Mouse (Mus musculus): ENCODE results near the gene Hpca. TPM values are rescaled to one million over a fixed set of nuclear protein-coding genes. Genes with fewer than 3 reads are reported as not detected.
A peak's percentile ranks its signal among the peaks of the same experiment; 100 is the strongest.

Gene Hpca
- polyA plus RNA-seq, 1 experiment from 2014 or later, result 0.47 TPM

- Histone ChIP-seq H3K36me3 (ENCODE audit: control insufficient read depth, insufficient read depth, low read length) (0 out of 2 replicates have a peak, but pooled peaks cover 11% of the 10 kb centered on the region), H3K4me3 (ENCODE audit: control insufficient read depth in 1 of 2, insufficient read depth in 1 of 2, low read depth in 1 of 2, low read length in 2 of 2) (no peak overlapping the region), H3K4me2 (ENCODE audit: low read length) (peak overlapping the region; percentile 26), H3K9ac (ENCODE audit: low read length) (0 out of 2 replicates have a peak overlapping the region, but pooled peaks have one; percentile 42), H3K27ac (replicated peaks in 1 of 2; ENCODE audit: control insufficient read depth in 1 of 2, insufficient read depth in 1 of 2, low read depth in 2 of 2, low read length in 2 of 2) (peak overlapping the region; percentile 72 to 82), H3K9me3 (ENCODE audit: control insufficient read depth, low read length) (no peaks in the 10 kb centered on the region), H3K27me3 (ENCODE audit: control insufficient read depth, insufficient read depth, low read length) (peaks cover 10% of the 10 kb centered on the region), H3K4me1 (ENCODE audit: control insufficient read depth in 2 of 2, insufficient read depth in 2 of 2, low read length in 2 of 2) (peaks cover 36 to 50% of the 10 kb centered on the region in 2 experiments)
- WGBS, result 43% methylated on average over 17 of the region's 17 CpGs
- peak; percentile 51 for ATAC-seq (ENCODE audit: insufficient number of reproducible peaks, insufficient read depth, low FRiP score, low read depth)
Observed at GRCm38 (mm10) chr4:129141560-129142438, 20.0 kb upstream of the Hpca start.

GRCm38 (mm10) chr4:129140808-129141207 lies 19.0 kb upstream of the Hpca start:
- Histone ChIP-seq H3K9me3 (ENCODE audit: control insufficient read depth, low read length) (no peaks in the 10 kb centered on the region), H3K4me2 (ENCODE audit: low read length) (no peak overlapping the region), H3K9ac (ENCODE audit: low read length) (no peak overlapping the region), H3K27me3 (ENCODE audit: control insufficient read depth, insufficient read depth, low read length) (peaks cover 11% of the 10 kb centered on the region), H3K4me3 (ENCODE audit: control insufficient read depth in 1 of 2, insufficient read depth in 1 of 2, low read depth in 1 of 2, low read length in 2 of 2) (no peak overlapping the region), H3K27ac (replicated peaks in 1 of 2; ENCODE audit: control insufficient read depth in 1 of 2, insufficient read depth in 1 of 2, low read depth in 2 of 2, low read length in 2 of 2) (peak overlapping the region in 1 of 2 experiments; percentile 82; a peak in 2 of 4 replicates), H3K4me1 (ENCODE audit: control insufficient read depth in 2 of 2, insufficient read depth in 2 of 2, low read length in 2 of 2) (peaks cover 36 to 50% of the 10 kb centered on the region in 2 experiments), H3K36me3 (ENCODE audit: control insufficient read depth, insufficient read depth, low read length) (0 out of 2 replicates have a peak, but pooled peaks cover 11% of the 10 kb centered on the region)
- no peak for ATAC-seq (ENCODE audit: insufficient number of reproducible peaks, insufficient read depth, low FRiP score, low read depth)
- WGBS, result 82% methylated on average over 4 of the region's 4 CpGs

- H3K9me3 ChIP-seq (ENCODE audit: control insufficient read depth, low read length), result no peaks in the 10 kb centered on the region
- H3K4me3 ChIP-seq (ENCODE audit: control insufficient read depth in 1 of 2, insufficient read depth in 1 of 2, low read depth in 1 of 2, low read length in 2 of 2), result no peak overlapping the region
- 66% methylated on average over 5 of the region's 5 CpGs for WGBS
- H3K36me3 ChIP-seq (ENCODE audit: control insufficient read depth, insufficient read depth, low read length), result 0 out of 2 replicates have a peak, but pooled peaks cover 11% of the 10 kb centered on the region
- peaks cover 36 to 45% of the 10 kb centered on the region in 2 experiments for H3K4me1 ChIP-seq (ENCODE audit: control insufficient read depth in 2 of 2, insufficient read depth in 2 of 2, low read length in 2 of 2)
- no peak overlapping the region for H3K27ac ChIP-seq (replicated peaks in 1 of 2; ENCODE audit: control insufficient read depth in 1 of 2, insufficient read depth in 1 of 2, low read depth in 2 of 2, low read length in 2 of 2)
- H3K27me3 ChIP-seq (ENCODE audit: control insufficient read depth, insufficient read depth, low read length), result peaks cover 14% of the 10 kb centered on the region
- H3K9ac ChIP-seq (ENCODE audit: low read length), result no peak overlapping the region
- H3K4me2 ChIP-seq (ENCODE audit: low read length), result no peak overlapping the region
- no peak for ATAC-seq (ENCODE audit: insufficient number of reproducible peaks, insufficient read depth, low FRiP score, low read depth)
Observed at GRCm38 (mm10) chr4:129139642-129140041, 17.8 kb upstream of the Hpca start.

GRCm38 (mm10) chr4:129137392-129138321 lies 15.8 kb upstream of the Hpca start:
- peaks cover 35 to 36% of the 10 kb centered on the region in 2 experiments for H3K4me1 ChIP-seq (ENCODE audit: control insufficient read depth in 2 of 2, insufficient read depth in 2 of 2, low read length in 2 of 2)
- H3K36me3 ChIP-seq (ENCODE audit: control insufficient read depth, insufficient read depth, low read length), result 0 out of 2 replicates have a peak, but pooled peaks cover 3% of the 10 kb centered on the region
- no peak for ATAC-seq (ENCODE audit: insufficient number of reproducible peaks, insufficient read depth, low FRiP score, low read depth)
- peaks cover 14% of the 10 kb centered on the region for H3K27me3 ChIP-seq (ENCODE audit: control insufficient read depth, insufficient read depth, low read length)
- H3K4me2 ChIP-seq (ENCODE audit: low read length), result peak overlapping the region; percentile 94
- H3K27ac ChIP-seq (replicated peaks in 1 of 2; ENCODE audit: control insufficient read depth in 1 of 2, insufficient read depth in 1 of 2, low read depth in 2 of 2, low read length in 2 of 2), result 0 out of 4 replicates have a peak overlapping the region, but pooled peaks of 1 of the 2 experiments have one; percentile 9
- WGBS, result 55% methylated on average over 14 of the region's 14 CpGs
- H3K9ac ChIP-seq (ENCODE audit: low read length), result peak overlapping the region; percentile 76; the same call in 1 of the 2 replicates
- H3K9me3 ChIP-seq (ENCODE audit: control insufficient read depth, low read length), result no peaks in the 10 kb centered on the region
- H3K4me3 ChIP-seq (ENCODE audit: control insufficient read depth in 1 of 2, insufficient read depth in 1 of 2, low read depth in 1 of 2, low read length in 2 of 2), result peak overlapping the region; percentile 51 to 53

- Histone ChIP-seq H3K27ac (replicated peaks in 1 of 2; ENCODE audit: control insufficient read depth in 1 of 2, insufficient read depth in 1 of 2, low read depth in 2 of 2, low read length in 2 of 2) (no peak within 1 kb of the TSS), H3K4me1 (ENCODE audit: control insufficient read depth in 2 of 2, insufficient read depth in 2 of 2, low read length in 2 of 2) (peaks cover 27 to 29% of the 10 kb centered on the region in 2 experiments), H3K9me3 (ENCODE audit: control insufficient read depth, low read length) (no peaks in the 10 kb centered on the region), H3K4me3 (ENCODE audit: control insufficient read depth in 1 of 2, insufficient read depth in 1 of 2, low read depth in 1 of 2, low read length in 2 of 2) (peak within 1 kb of the TSS; percentile 51 to 53), H3K36me3 (ENCODE audit: control insufficient read depth, insufficient read depth, low read length) (no peaks in the 10 kb centered on the region), H3K27me3 (ENCODE audit: control insufficient read depth, insufficient read depth, low read length) (peaks cover 14% of the 10 kb centered on the region), H3K9ac (ENCODE audit: low read length) (peak within 1 kb of the TSS; percentile 76), H3K4me2 (ENCODE audit: low read length) (peak within 1 kb of the TSS; percentile 94)
- under 1% methylated on average over 39 of the region's 80 CpGs for WGBS
- ATAC-seq (ENCODE audit: insufficient number of reproducible peaks, insufficient read depth, low FRiP score, low read depth), result no peak
Observed at GRCm38 (mm10) chr4:129136579-129137391, 14.9 kb upstream of the Hpca start, which contains the start of gene Fndc5. Gene Fndc5 (plus strand): TSS chr4:129136999.

DNA sequence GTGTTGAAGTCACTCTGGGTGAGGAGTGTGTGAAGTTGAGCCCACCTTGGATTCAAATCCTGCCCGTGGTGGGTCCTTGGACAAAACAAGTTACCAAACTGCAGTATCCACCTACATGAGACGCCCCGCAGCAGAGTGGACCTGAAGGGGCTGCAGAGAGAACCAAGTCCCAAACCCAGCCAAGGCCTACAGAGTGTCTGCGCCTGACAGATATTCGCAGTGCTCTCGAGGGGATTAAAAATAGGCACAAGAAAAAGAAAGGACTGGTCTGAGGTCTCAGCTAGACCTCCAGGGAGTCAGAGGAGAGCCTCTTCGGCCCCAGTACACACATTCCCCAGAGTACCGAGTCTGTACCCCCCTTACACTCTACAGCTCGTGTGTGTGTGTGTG lies 14.3 kb upstream of the Hpca start:
- H3K36me3 ChIP-seq (ENCODE audit: control insufficient read depth, insufficient read depth, low read length), result no peaks in the 10 kb centered on the region
- WGBS, result 22% methylated on average over 9 of the region's 9 CpGs
- no peaks in the 10 kb centered on the region for H3K9me3 ChIP-seq (ENCODE audit: control insufficient read depth, low read length)
- H3K4me1 ChIP-seq (ENCODE audit: control insufficient read depth in 2 of 2, insufficient read depth in 2 of 2, low read length in 2 of 2), result peaks cover 22 to 23% of the 10 kb centered on the region in 2 experiments
- H3K27ac ChIP-seq (replicated peaks in 1 of 2; ENCODE audit: control insufficient read depth in 1 of 2, insufficient read depth in 1 of 2, low read depth in 2 of 2, low read length in 2 of 2), result no peak overlapping the region
- H3K4me2 ChIP-seq (ENCODE audit: low read length), result peak overlapping the region; percentile 94
- no peak for ATAC-seq (ENCODE audit: insufficient number of reproducible peaks, insufficient read depth, low FRiP score, low read depth)
- peak overlapping the region; percentile 76 for H3K9ac ChIP-seq (ENCODE audit: low read length)
- peaks cover 14% of the 10 kb centered on the region for H3K27me3 ChIP-seq (ENCODE audit: control insufficient read depth, insufficient read depth, low read length)
- peak overlapping the region; percentile 51 to 53 for H3K4me3 ChIP-seq (ENCODE audit: control insufficient read depth in 1 of 2, insufficient read depth in 1 of 2, low read depth in 1 of 2, low read length in 2 of 2)

All from heart, embryonic 14.5 days (tissue).